Mouse (Mus musculus): Measurements from ENCODE around the gene Fam111a. TPM values are rescaled to one million over a fixed set of nuclear protein-coding genes. Genes with fewer than 3 reads are reported as not detected.

Fam111a gene
- polyA plus RNA-seq, 1 experiment from 2014 or later = 19.9 TPM

GRCm38 (mm10) chr19:12571687-12572086, 26.1 kb downstream of the Fam111a start:
- no peaks in the 10 kb centered on the region for H3K27me3 ChIP-seq (replicated peaks; ENCODE audit: control insufficient read depth, insufficient read depth, low read length)
- H3K4me1 ChIP-seq (replicated peaks; ENCODE audit: control insufficient read depth, insufficient read depth, low read length) = peaks cover 11% of the 10 kb centered on the region; the same call in 1 of the 2 replicates
- H3K4me3 ChIP-seq (ENCODE audit: low read depth, low read length) = no peak overlapping the region
- ATAC-seq (replicated peaks; ENCODE audit: low FRiP score, low TSS enrichment, low read depth) = no peak
- H3K36me3 ChIP-seq (ENCODE audit: control insufficient read depth, insufficient read depth, low read length) = peaks cover 1% of the 10 kb centered on the region; the same call in 1 of the 2 replicates
- no peak for DNase-seq (ENCODE audit: low spot score)
- H3K4me2 ChIP-seq (ENCODE audit: low read length) = no peak overlapping the region
- no peaks in the 10 kb centered on the region for H3K9me3 ChIP-seq (ENCODE audit: control insufficient read depth, low read length)
- 79% methylated on average over 1 of the region's 1 CpGs for WGBS
- no peak overlapping the region for H3K9ac ChIP-seq (ENCODE audit: low read length)
- no peak overlapping the region for H3K27ac ChIP-seq (ENCODE audit: low read depth)

- ATAC-seq (replicated peaks; ENCODE audit: low FRiP score, low TSS enrichment, low read depth) (peak; percentile 21; the same call in 1 of the 2 replicates), DNase-seq (ENCODE audit: low spot score) (no peak)
- no peaks in the 10 kb centered on the region for H3K9me3 ChIP-seq (ENCODE audit: control insufficient read depth, low read length)
- peaks cover 12% of the 10 kb centered on the region for H3K36me3 ChIP-seq (ENCODE audit: control insufficient read depth, insufficient read depth, low read length)
- H3K4me3 ChIP-seq (ENCODE audit: low read depth, low read length) = peak overlapping the region; percentile 48
- 88% methylated on average over 1 of the region's 1 CpGs for WGBS
- peak overlapping the region; percentile 66 for H3K4me2 ChIP-seq (ENCODE audit: low read length)
- H3K27ac ChIP-seq (ENCODE audit: low read depth) = peak overlapping the region; percentile 10; the same call in 1 of the 2 replicates
- peaks cover 11% of the 10 kb centered on the region; the same call in 1 of the 2 replicates for H3K4me1 ChIP-seq (replicated peaks; ENCODE audit: control insufficient read depth, insufficient read depth, low read length)
- H3K27me3 ChIP-seq (replicated peaks; ENCODE audit: control insufficient read depth, insufficient read depth, low read length) = no peaks in the 10 kb centered on the region
- no peak overlapping the region for H3K9ac ChIP-seq (ENCODE audit: low read length)
These were observed 27.2 kb downstream of the Fam111a start for GRCm38 (mm10) chr19:12572614-12573265.

- Histone ChIP-seq H3K27ac (ENCODE audit: low read depth) (peak overlapping the region; percentile 27), H3K4me2 (ENCODE audit: low read length) (peak overlapping the region; percentile 66), H3K27me3 (replicated peaks; ENCODE audit: control insufficient read depth, insufficient read depth, low read length) (no peaks in the 10 kb centered on the region), H3K9ac (ENCODE audit: low read length) (peak overlapping the region; percentile 46), H3K4me3 (ENCODE audit: low read depth, low read length) (peak overlapping the region; percentile 48), H3K36me3 (ENCODE audit: control insufficient read depth, insufficient read depth, low read length) (peaks cover 17% of the 10 kb centered on the region), H3K4me1 (replicated peaks; ENCODE audit: control insufficient read depth, insufficient read depth, low read length) (peaks cover 11% of the 10 kb centered on the region; the same call in 1 of the 2 replicates), H3K9me3 (ENCODE audit: control insufficient read depth, low read length) (no peaks in the 10 kb centered on the region)
- 7% methylated on average over 14 of the region's 14 CpGs for WGBS
- DNase-seq (ENCODE audit: low spot score) (peak; percentile 82), ATAC-seq (replicated peaks; ENCODE audit: low FRiP score, low TSS enrichment, low read depth) (peak; percentile 98)
These were observed 27.9 kb downstream of the Fam111a start for GRCm38 (mm10) chr19:12573266-12574011.

DNA sequence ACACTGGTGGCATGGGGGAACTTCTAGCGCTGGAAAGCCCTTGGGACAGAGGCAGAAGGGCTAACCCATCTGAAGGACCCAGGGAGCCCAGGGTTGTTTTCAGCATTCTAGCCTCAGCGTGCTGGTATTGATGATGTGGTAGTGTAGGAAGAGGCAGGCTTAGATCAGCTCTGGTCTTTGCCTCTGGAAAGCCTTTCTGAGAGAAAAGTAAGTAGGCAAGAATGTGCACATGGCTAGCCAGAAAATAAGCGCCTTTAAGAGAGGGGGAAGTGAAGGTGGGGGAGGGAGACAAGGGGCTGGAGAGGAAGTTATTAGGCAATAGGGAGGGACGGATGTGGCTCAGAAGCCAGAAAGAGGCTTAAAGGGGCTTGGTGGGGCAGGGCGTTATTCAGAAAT, 28.5 kb downstream of the Fam111a start:
- WGBS = 14% methylated on average over 5 of the region's 5 CpGs
- peaks cover 11% of the 10 kb centered on the region; the same call in 1 of the 2 replicates for H3K4me1 ChIP-seq (replicated peaks; ENCODE audit: control insufficient read depth, insufficient read depth, low read length)
- H3K9ac ChIP-seq (ENCODE audit: low read length) = peak overlapping the region; percentile 46
- peaks cover 17% of the 10 kb centered on the region for H3K36me3 ChIP-seq (ENCODE audit: control insufficient read depth, insufficient read depth, low read length)
- H3K4me2 ChIP-seq (ENCODE audit: low read length) = peak overlapping the region; percentile 66
- peak overlapping the region; percentile 27; the same call in 1 of the 2 replicates for H3K27ac ChIP-seq (ENCODE audit: low read depth)
- peak overlapping the region; percentile 48 for H3K4me3 ChIP-seq (ENCODE audit: low read depth, low read length)
- DNase-seq (ENCODE audit: low spot score) (peak; percentile 62), ATAC-seq (replicated peaks; ENCODE audit: low FRiP score, low TSS enrichment, low read depth) (no peak)
- H3K9me3 ChIP-seq (ENCODE audit: control insufficient read depth, low read length) = no peaks in the 10 kb centered on the region
- no peaks in the 10 kb centered on the region for H3K27me3 ChIP-seq (replicated peaks; ENCODE audit: control insufficient read depth, insufficient read depth, low read length)

- peaks cover 11% of the 10 kb centered on the region; the same call in 1 of the 2 replicates for H3K4me1 ChIP-seq (replicated peaks; ENCODE audit: control insufficient read depth, insufficient read depth, low read length)
- no peaks in the 10 kb centered on the region for H3K9me3 ChIP-seq (ENCODE audit: control insufficient read depth, low read length)
- no peak overlapping the region for H3K9ac ChIP-seq (ENCODE audit: low read length)
- DNase-seq (ENCODE audit: low spot score) = no peak
- H3K4me2 ChIP-seq (ENCODE audit: low read length) = peak overlapping the region; percentile 66
- no peaks in the 10 kb centered on the region for H3K27me3 ChIP-seq (replicated peaks; ENCODE audit: control insufficient read depth, insufficient read depth, low read length)
- peaks cover 17% of the 10 kb centered on the region for H3K36me3 ChIP-seq (ENCODE audit: control insufficient read depth, insufficient read depth, low read length)
- no peak overlapping the region for H3K4me3 ChIP-seq (ENCODE audit: low read depth, low read length)
- ATAC-seq (replicated peaks; ENCODE audit: low FRiP score, low TSS enrichment, low read depth) = no peak
- WGBS = 80% methylated on average over 7 of the region's 7 CpGs
- no peak overlapping the region for H3K27ac ChIP-seq (ENCODE audit: low read depth)
These were observed 29.6 kb downstream of the Fam111a start for GRCm38 (mm10) chr19:12575107-12575506.

DNA sequence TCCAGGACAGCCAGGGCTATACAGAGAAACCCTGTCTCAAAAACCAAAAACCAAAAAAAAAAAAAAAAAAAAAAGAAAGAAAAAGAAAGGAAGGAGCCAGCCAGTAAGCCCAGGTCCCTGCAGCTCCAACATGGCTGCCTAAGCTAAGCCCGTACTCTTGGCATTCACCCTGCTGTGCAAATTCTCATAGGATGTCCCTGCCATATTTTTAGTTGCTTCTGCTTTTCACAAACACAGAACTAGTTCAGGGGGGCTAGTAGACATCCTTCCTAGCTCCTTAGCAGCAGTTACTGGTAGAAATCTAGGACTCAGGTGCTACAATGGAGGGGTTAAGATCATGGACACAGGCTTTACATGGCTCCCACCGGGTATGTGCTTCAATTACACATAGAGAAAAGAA, 30.0 kb downstream of the Fam111a start:
- no peaks in the 10 kb centered on the region for H3K27me3 ChIP-seq (replicated peaks; ENCODE audit: control insufficient read depth, insufficient read depth, low read length)
- H3K4me3 ChIP-seq (ENCODE audit: low read depth, low read length) = no peak overlapping the region
- H3K27ac ChIP-seq (ENCODE audit: low read depth) = no peak overlapping the region
- DNase-seq (ENCODE audit: low spot score) (no peak), ATAC-seq (replicated peaks; ENCODE audit: low FRiP score, low TSS enrichment, low read depth) (no peak)
- H3K9ac ChIP-seq (ENCODE audit: low read length) = no peak overlapping the region
- peaks cover 11% of the 10 kb centered on the region; the same call in 1 of the 2 replicates for H3K4me1 ChIP-seq (replicated peaks; ENCODE audit: control insufficient read depth, insufficient read depth, low read length)
- H3K4me2 ChIP-seq (ENCODE audit: low read length) = no peak overlapping the region
- WGBS = 92% methylated on average over 2 of the region's 2 CpGs
- peaks cover 17% of the 10 kb centered on the region for H3K36me3 ChIP-seq (ENCODE audit: control insufficient read depth, insufficient read depth, low read length)
- no peaks in the 10 kb centered on the region for H3K9me3 ChIP-seq (ENCODE audit: control insufficient read depth, low read length)

GRCm38 (mm10) chr19:12576639-12577038, 31.1 kb downstream of the Fam111a start:
- Histone ChIP-seq H3K36me3 (ENCODE audit: control insufficient read depth, insufficient read depth, low read length) (peaks cover 17% of the 10 kb centered on the region), H3K9me3 (ENCODE audit: control insufficient read depth, low read length) (no peaks in the 10 kb centered on the region), H3K4me1 (replicated peaks; ENCODE audit: control insufficient read depth, insufficient read depth, low read length) (peaks cover 11% of the 10 kb centered on the region; the same call in 1 of the 2 replicates), H3K4me2 (ENCODE audit: low read length) (no peak overlapping the region), H3K4me3 (ENCODE audit: low read depth, low read length) (no peak overlapping the region), H3K27ac (ENCODE audit: low read depth) (no peak overlapping the region), H3K27me3 (replicated peaks; ENCODE audit: control insufficient read depth, insufficient read depth, low read length) (no peaks in the 10 kb centered on the region), H3K9ac (ENCODE audit: low read length) (no peak overlapping the region)
- no peak for DNase-seq (ENCODE audit: low spot score)
- 94% methylated on average over 2 of the region's 2 CpGs for WGBS
- no peak for ATAC-seq (replicated peaks; ENCODE audit: low FRiP score, low TSS enrichment, low read depth)

GRCm38 (mm10) chr19:12585310-12585709, 39.8 kb downstream of the Fam111a start:
- no peak overlapping the region for H3K27ac ChIP-seq (ENCODE audit: low read depth)
- H3K36me3 ChIP-seq (ENCODE audit: control insufficient read depth, insufficient read depth, low read length) = peaks cover 18% of the 10 kb centered on the region
- H3K4me1 ChIP-seq (replicated peaks; ENCODE audit: control insufficient read depth, insufficient read depth, low read length) = no peaks in the 10 kb centered on the region
- ATAC-seq (replicated peaks; ENCODE audit: low FRiP score, low TSS enrichment, low read depth) (no peak), DNase-seq (ENCODE audit: low spot score) (no peak)
- no peak overlapping the region for H3K9ac ChIP-seq (ENCODE audit: low read length)
- 84% methylated on average over 4 of the region's 4 CpGs for WGBS
- H3K9me3 ChIP-seq (ENCODE audit: control insufficient read depth, low read length) = no peaks in the 10 kb centered on the region
- no peaks in the 10 kb centered on the region for H3K27me3 ChIP-seq (replicated peaks; ENCODE audit: control insufficient read depth, insufficient read depth, low read length)
- H3K4me3 ChIP-seq (ENCODE audit: low read depth, low read length) = no peak overlapping the region
- H3K4me2 ChIP-seq (ENCODE audit: low read length) = no peak overlapping the region
